Mouse (Mus musculus) lung, adult 2 months (tissue): Measurements from ENCODE around the gene Hist1h4h.

Experiments
- CTCF ChIP-seq: fragments of 200-500 bp; IDR thresholded peaks from 2 replicates; pipeline ENCODE4 v1.5.1; 2011; ENCODE audit warnings: mild to moderate bottlenecking, low read length, control low read depth; ENCODE audit not compliant: insufficient read depth
- POLR2A ChIP-seq: fragments of 200-500 bp; IDR thresholded peaks from 2 replicates; pipeline ENCODE4 v1.6.1; 2011; ENCODE audit warnings: low read depth, mild to moderate bottlenecking, control low read depth, low read length, borderline replicate concordance; ENCODE audit errors: extremely low read depth

DNA sequence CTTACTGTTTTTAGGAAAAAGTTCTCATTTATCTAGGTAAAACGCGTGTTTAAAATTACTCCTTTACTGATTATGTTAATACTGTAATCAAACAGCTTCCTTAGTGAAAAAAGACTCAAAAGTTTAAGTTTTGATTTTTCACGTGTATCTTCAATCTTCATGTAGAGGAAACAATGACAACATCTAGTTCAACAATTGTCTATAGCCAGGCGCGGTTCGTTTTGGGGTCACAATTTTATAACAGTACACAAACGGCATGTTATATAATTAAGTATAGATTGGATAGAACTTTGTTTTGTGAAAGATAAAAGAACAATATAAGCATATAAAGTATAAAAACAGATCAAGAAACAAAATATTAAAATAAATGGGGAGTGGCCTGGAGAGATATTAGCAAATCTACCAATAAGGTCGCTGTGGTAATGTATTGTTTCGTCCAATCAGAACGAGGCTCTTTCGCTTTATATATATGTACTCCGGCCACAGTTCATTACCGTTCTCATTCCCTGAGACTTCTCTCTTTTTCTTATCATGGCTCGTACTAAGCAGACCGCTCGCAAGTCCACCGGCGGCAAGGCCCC is 44.5 kb downstream of the Hist1h4h start, which contains the start of gene Hist1h3d:
- TF ChIP-seq CTCF (no peak), POLR2A (0 out of 2 replicates have a peak, but pooled peaks have one; percentile 17)
